Mouse (Mus musculus): ENCODE data around the gene Cyp2g1. TPM values are rescaled to one million over a fixed set of nuclear protein-coding genes. Genes with fewer than 3 reads are reported as not detected.
"Not testable (repeated sequence)": the region's sequence is repeated elsewhere in the genome, so short reads cannot be mapped to it uniquely, and the experiment has no call there.

Cyp2g1 gene
- total and polyA plus RNA-seq, 3 experiments: not detected

- ATAC-seq (ENCODE audit: extremely low read depth, insufficient number of reproducible peaks, low FRiP score, poor library complexity, severe bottlenecking) (no peak), DNase-seq (ENCODE audit: low spot score) (no peak)
- H3K9me3 ChIP-seq (replicated peaks): no peaks in the 10 kb centered on the region
- no peaks in the 10 kb centered on the region for H3K36me3 ChIP-seq (replicated peaks)
- no peak for TF ChIP-seq GATA1 (IDR thresholded peaks at IDR 0.05; ENCODE audit: borderline replicate concordance, low read length)
- no peak for TF ChIP-seq GATA2 (IDR thresholded peaks at IDR 0.05; ENCODE audit: borderline replicate concordance, low read depth, low read length)
- TF ChIP-seq POLR2AphosphoS5 (IDR thresholded peaks at IDR 0.05; ENCODE audit: insufficient replicate concordance, low read depth, low read length): no peak
- no peak for TF ChIP-seq TAL1 (conservative IDR thresholded peaks at IDR 0.05; ENCODE audit: low read depth, low read length)
- no peak for TF ChIP-seq CTCF (IDR thresholded peaks at IDR 0.05; ENCODE audit: low read depth, low read length)
- H3K27me3 ChIP-seq (ENCODE audit: insufficient read depth, low read length): no peaks in the 10 kb centered on the region
- H3K4me3 ChIP-seq (ENCODE audit: low read depth, low read length): no peak overlapping the region
- no peaks in the 10 kb centered on the region for H3K4me1 ChIP-seq (ENCODE audit: insufficient read depth, low read depth, low read length)
These were observed 18.7 kb upstream of the Cyp2g1 start for GRCm38 (mm10) chr7:26789984-26790383.

DNA sequence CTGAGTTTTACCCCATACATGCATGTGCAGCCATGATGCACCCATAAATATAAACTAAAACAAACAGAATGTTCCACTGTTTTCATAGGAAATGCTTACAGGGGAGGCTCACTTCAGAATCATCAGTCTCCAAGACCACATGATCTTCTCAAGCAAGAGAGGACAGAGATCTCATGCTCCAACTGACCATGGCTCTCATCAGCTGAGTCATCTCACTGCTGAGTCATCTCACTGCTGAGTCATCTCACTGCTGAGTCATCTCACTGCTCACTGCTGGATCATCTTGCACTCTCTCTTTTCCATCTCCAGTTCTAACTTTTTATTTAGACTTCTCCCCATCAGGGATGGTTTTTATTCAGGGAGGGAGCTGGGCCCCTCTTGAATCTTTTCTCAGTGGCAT is 8.6 kb upstream of the Cyp2g1 start:
- no peak overlapping the region for H3K4me3 ChIP-seq (ENCODE audit: low read depth, low read length)
- H3K4me1 ChIP-seq (ENCODE audit: insufficient read depth, low read depth, low read length): peaks cover 5% of the 10 kb centered on the region
- no peaks in the 10 kb centered on the region for H3K9me3 ChIP-seq (replicated peaks)
- no peaks in the 10 kb centered on the region for H3K27me3 ChIP-seq (ENCODE audit: insufficient read depth, low read length)
- peak; percentile 60 for ATAC-seq (ENCODE audit: extremely low read depth, insufficient number of reproducible peaks, low FRiP score, poor library complexity, severe bottlenecking)
- TF ChIP-seq POLR2AphosphoS5 (IDR thresholded peaks at IDR 0.05; ENCODE audit: insufficient replicate concordance, low read depth, low read length) (no peak), GATA1 (IDR thresholded peaks at IDR 0.05; ENCODE audit: borderline replicate concordance, low read length) (no peak), GATA2 (IDR thresholded peaks at IDR 0.05; ENCODE audit: borderline replicate concordance, low read depth, low read length) (no peak), TAL1 (conservative IDR thresholded peaks at IDR 0.05; ENCODE audit: low read depth, low read length) (no peak), CTCF (IDR thresholded peaks at IDR 0.05; ENCODE audit: low read depth, low read length) (no peak)
- DNase-seq (ENCODE audit: low spot score): no peak
- H3K36me3 ChIP-seq (replicated peaks): no peaks in the 10 kb centered on the region

DNA sequence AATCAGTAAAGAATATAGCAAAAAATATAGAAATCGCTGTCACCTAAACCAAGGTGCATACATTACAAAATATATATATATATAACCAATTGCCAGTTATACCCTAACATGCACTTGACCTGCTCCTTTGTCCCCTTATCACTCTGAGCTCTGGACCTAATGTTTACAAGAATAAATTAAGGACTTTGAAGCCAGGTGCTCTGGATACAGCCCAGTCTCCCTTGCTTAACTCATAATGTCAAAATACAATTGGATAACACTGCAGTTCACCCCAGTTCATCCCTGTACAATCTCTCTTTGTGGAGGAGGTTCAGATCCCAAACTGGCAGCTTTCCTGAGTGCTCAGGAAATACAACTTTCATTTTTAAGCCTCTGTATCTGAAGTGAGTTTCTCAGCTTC is 7.7 kb upstream of the Cyp2g1 start:
- DNase-seq (ENCODE audit: low spot score) (no peak), ATAC-seq (ENCODE audit: extremely low read depth, insufficient number of reproducible peaks, low FRiP score, poor library complexity, severe bottlenecking) (no peak)
- H3K4me3 ChIP-seq (ENCODE audit: low read depth, low read length): no peak overlapping the region
- H3K9me3 ChIP-seq (replicated peaks): no peaks in the 10 kb centered on the region
- no peaks in the 10 kb centered on the region for H3K27me3 ChIP-seq (ENCODE audit: insufficient read depth, low read length)
- H3K36me3 ChIP-seq (replicated peaks): no peaks in the 10 kb centered on the region
- H3K4me1 ChIP-seq (ENCODE audit: insufficient read depth, low read depth, low read length): peaks cover 5% of the 10 kb centered on the region
- no peak for TF ChIP-seq TAL1 (conservative IDR thresholded peaks at IDR 0.05; ENCODE audit: low read depth, low read length)
- no peak for TF ChIP-seq CTCF (IDR thresholded peaks at IDR 0.05; ENCODE audit: low read depth, low read length)
- TF ChIP-seq GATA1 (IDR thresholded peaks at IDR 0.05; ENCODE audit: borderline replicate concordance, low read length): no peak
- TF ChIP-seq GATA2 (IDR thresholded peaks at IDR 0.05; ENCODE audit: borderline replicate concordance, low read depth, low read length): no peak
- no peak for TF ChIP-seq POLR2AphosphoS5 (IDR thresholded peaks at IDR 0.05; ENCODE audit: insufficient replicate concordance, low read depth, low read length)

DNA sequence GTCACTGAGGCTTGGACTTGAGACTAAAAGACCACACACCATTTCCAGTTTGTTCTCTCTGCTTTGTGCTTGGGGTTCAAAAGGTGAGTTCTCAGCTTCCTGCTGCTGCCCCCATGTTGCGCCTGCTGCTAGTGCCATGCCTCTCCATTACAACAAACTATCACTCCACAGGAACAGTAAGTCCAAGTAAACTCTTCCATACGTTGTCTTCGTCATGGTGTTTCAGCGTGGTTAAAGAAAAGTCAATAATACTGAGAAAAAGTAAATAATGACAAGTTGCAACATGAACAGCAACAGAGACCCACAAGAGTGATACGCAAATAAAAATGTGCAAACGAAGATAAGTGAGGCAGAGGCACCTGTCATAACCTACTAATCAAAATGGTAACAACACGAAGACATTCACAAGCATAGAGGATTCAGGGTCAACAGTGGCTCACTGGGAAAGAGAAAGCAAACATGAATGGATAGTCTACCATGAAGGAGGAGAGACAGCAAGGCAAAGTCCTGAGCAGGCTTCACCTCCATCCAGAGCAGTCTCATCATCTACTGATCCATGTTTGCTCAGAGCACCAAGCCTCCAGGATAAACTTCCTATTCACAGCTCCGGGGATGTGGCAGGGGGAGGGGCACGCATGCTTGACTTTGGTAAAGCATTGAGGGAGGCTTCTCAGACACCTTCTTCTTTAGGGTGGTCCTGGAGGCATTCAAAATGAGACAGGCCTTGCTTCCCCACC is 23.0 kb downstream of the Cyp2g1 start:
- DNase-seq (ENCODE audit: low spot score); H3K36me3 ChIP-seq (replicated peaks); H3K9me3 ChIP-seq (replicated peaks); H3K4me1 ChIP-seq (ENCODE audit: insufficient read depth, low read depth, low read length); ATAC-seq (ENCODE audit: extremely low read depth, insufficient number of reproducible peaks, low FRiP score, poor library complexity, severe bottlenecking); H3K4me3 ChIP-seq (ENCODE audit: low read depth, low read length); H3K27me3 ChIP-seq (ENCODE audit: insufficient read depth, low read length): not testable (repeated sequence)

- not testable (repeated sequence) for DNase-seq (ENCODE audit: low spot score); H3K4me3 ChIP-seq (ENCODE audit: low read depth, low read length); H3K9me3 ChIP-seq (replicated peaks); H3K4me1 ChIP-seq (ENCODE audit: insufficient read depth, low read depth, low read length); ATAC-seq (ENCODE audit: extremely low read depth, insufficient number of reproducible peaks, low FRiP score, poor library complexity, severe bottlenecking); H3K36me3 ChIP-seq (replicated peaks); H3K27me3 ChIP-seq (ENCODE audit: insufficient read depth, low read length)
These were observed 24.0 kb downstream of the Cyp2g1 start for GRCm38 (mm10) chr7:26832668-26833067.

- not testable (repeated sequence) for H3K27me3 ChIP-seq (ENCODE audit: insufficient read depth, low read length); ATAC-seq (ENCODE audit: extremely low read depth, insufficient number of reproducible peaks, low FRiP score, poor library complexity, severe bottlenecking); H3K9me3 ChIP-seq (replicated peaks); H3K4me3 ChIP-seq (ENCODE audit: low read depth, low read length); DNase-seq (ENCODE audit: low spot score); H3K36me3 ChIP-seq (replicated peaks); H3K4me1 ChIP-seq (ENCODE audit: insufficient read depth, low read depth, low read length)
These were observed 26.4 kb downstream of the Cyp2g1 start, which contains the start of gene Cyp2a5 for GRCm38 (mm10) chr7:26835059-26835458. Cyp2a5 (plus strand) TSS chr7:26835305.

DNA sequence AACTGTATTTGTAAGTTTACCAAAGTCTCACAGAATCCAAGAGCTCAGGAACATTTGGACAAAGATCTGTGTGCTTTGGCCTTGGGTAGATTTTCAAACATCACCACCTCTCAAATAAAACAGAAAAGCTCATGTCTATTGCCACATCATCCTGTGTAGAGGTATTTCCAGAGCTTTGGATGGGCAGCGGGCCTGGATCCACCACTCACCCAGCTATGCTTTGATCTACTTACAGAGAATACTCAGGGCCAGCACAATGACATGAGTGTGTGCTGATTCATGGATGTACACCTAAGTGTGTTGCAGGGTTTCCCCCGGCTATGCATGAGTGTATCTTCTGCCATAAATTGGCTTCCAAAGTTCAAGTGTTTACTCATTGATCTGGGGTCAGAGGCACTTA is 34.7 kb downstream of the Cyp2g1 start:
- not testable (repeated sequence) for H3K9me3 ChIP-seq (replicated peaks); ATAC-seq (ENCODE audit: extremely low read depth, insufficient number of reproducible peaks, low FRiP score, poor library complexity, severe bottlenecking); DNase-seq (ENCODE audit: low spot score)

DNA sequence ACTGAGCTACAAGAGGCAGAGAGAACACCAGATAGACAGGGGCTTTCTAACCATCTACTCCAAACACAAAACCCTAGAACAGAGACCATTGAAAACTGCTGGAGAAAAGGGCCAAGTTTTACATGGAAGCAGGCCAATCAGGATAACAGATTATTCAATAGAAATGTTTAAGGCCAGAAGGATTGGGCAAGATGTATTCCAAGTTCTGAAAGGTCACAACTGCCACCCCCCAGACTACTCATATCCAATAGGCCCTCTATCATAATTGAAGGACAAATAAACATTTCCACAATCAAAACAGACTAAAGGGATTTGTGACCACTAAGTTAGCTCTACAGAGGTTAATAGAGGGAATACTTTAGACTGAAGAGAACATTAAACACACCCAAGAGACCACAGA is 41.4 kb downstream of the Cyp2g1 start:
- ATAC-seq (ENCODE audit: extremely low read depth, insufficient number of reproducible peaks, low FRiP score, poor library complexity, severe bottlenecking); H3K4me3 ChIP-seq (ENCODE audit: low read depth, low read length); H3K4me1 ChIP-seq (ENCODE audit: insufficient read depth, low read depth, low read length); H3K36me3 ChIP-seq (replicated peaks); H3K9me3 ChIP-seq (replicated peaks); DNase-seq (ENCODE audit: low spot score); H3K27me3 ChIP-seq (ENCODE audit: insufficient read depth, low read length): not testable (repeated sequence)

More for the DNA sequence above, 34.7 kb downstream of the Cyp2g1 start:
- not testable (repeated sequence) for H3K4me3 ChIP-seq (ENCODE audit: low read depth, low read length); H3K4me1 ChIP-seq (ENCODE audit: insufficient read depth, low read depth, low read length); H3K36me3 ChIP-seq (replicated peaks); H3K27me3 ChIP-seq (ENCODE audit: insufficient read depth, low read length)

Data from G1E (cell line).